Mouse (Mus musculus): ENCODE measurements around the gene Dlx4.

Gene Dlx4

GRCm38 (mm10) chr11:95102161-95102904, 43.7 kb downstream of the Dlx4 start:
- peaks cover 27% of the 10 kb centered on the region; the same call in 1 of the 2 replicates for H3K27me3 ChIP-seq (ENCODE audit: insufficient read depth, low read length)
- peaks cover 3% of the 10 kb centered on the region; the same call in 1 of the 2 replicates for H3K9me3 ChIP-seq (ENCODE audit: low read length)
- no peak overlapping the region for H3K4me3 ChIP-seq (replicated peaks; ENCODE audit: low read length)
- peaks cover 75% of the 10 kb centered on the region for H3K4me1 ChIP-seq (replicated peaks; ENCODE audit: low read depth, low read length)
- H3K36me3 ChIP-seq (ENCODE audit: insufficient read depth, low read length) = no peaks in the 10 kb centered on the region
- TF ChIP-seq POU5F1 (IDR thresholded peaks at IDR 0.05; ENCODE audit: borderline replicate concordance, low read length) (no peak), NANOG (IDR thresholded peaks at IDR 0.05; ENCODE audit: borderline replicate concordance, low read length) (no peak), CTCF (conservative IDR thresholded peaks at IDR 0.05; ENCODE audit: low read length) (no peak)

- TF ChIP-seq CTCF (conservative IDR thresholded peaks at IDR 0.05; ENCODE audit: low read length) (no peak), NANOG (IDR thresholded peaks at IDR 0.05; ENCODE audit: borderline replicate concordance, low read length) (no peak), POU5F1 (IDR thresholded peaks at IDR 0.05; ENCODE audit: borderline replicate concordance, low read length) (no peak)
- Histone ChIP-seq H3K4me1 (replicated peaks; ENCODE audit: low read depth, low read length) (peaks cover 76% of the 10 kb centered on the region), H3K27me3 (ENCODE audit: insufficient read depth, low read length) (peaks cover 27% of the 10 kb centered on the region; the same call in 1 of the 2 replicates), H3K4me3 (replicated peaks; ENCODE audit: low read length) (no peak overlapping the region), H3K9me3 (ENCODE audit: low read length) (peaks cover 3% of the 10 kb centered on the region; the same call in 1 of the 2 replicates), H3K36me3 (ENCODE audit: insufficient read depth, low read length) (no peaks in the 10 kb centered on the region)
Measured at GRCm38 (mm10) chr11:95101071-95101788, 44.8 kb downstream of the Dlx4 start.

- peaks cover 72% of the 10 kb centered on the region for H3K4me1 ChIP-seq (replicated peaks; ENCODE audit: low read depth, low read length)
- peaks cover 3% of the 10 kb centered on the region; the same call in 1 of the 2 replicates for H3K9me3 ChIP-seq (ENCODE audit: low read length)
- no peaks in the 10 kb centered on the region for H3K36me3 ChIP-seq (ENCODE audit: insufficient read depth, low read length)
- TF ChIP-seq CTCF (conservative IDR thresholded peaks at IDR 0.05; ENCODE audit: low read length) (no peak), POU5F1 (IDR thresholded peaks at IDR 0.05; ENCODE audit: borderline replicate concordance, low read length) (no peak)
- H3K4me3 ChIP-seq (replicated peaks; ENCODE audit: low read length) = 0 out of 2 replicates have a peak overlapping the region, but pooled peaks have one; percentile 20
- H3K27me3 ChIP-seq (ENCODE audit: insufficient read depth, low read length) = peaks cover 21% of the 10 kb centered on the region; the same call in 1 of the 2 replicates
Measured at GRCm38 (mm10) chr11:95100393-95100792, 45.7 kb downstream of the Dlx4 start.

GRCm38 (mm10) chr11:95098346-95099095, 47.5 kb downstream of the Dlx4 start:
- H3K4me1 ChIP-seq (replicated peaks; ENCODE audit: low read depth, low read length) = peaks cover 56% of the 10 kb centered on the region
- H3K9me3 ChIP-seq (ENCODE audit: low read length) = peaks cover 9% of the 10 kb centered on the region; the same call in 1 of the 2 replicates
- peaks cover 21% of the 10 kb centered on the region; the same call in 1 of the 2 replicates for H3K27me3 ChIP-seq (ENCODE audit: insufficient read depth, low read length)
- H3K36me3 ChIP-seq (ENCODE audit: insufficient read depth, low read length) = no peaks in the 10 kb centered on the region
- H3K4me3 ChIP-seq (replicated peaks; ENCODE audit: low read length) = no peak overlapping the region
- TF ChIP-seq POU5F1 (IDR thresholded peaks at IDR 0.05; ENCODE audit: borderline replicate concordance, low read length) = no peak
- TF ChIP-seq NANOG (IDR thresholded peaks at IDR 0.05; ENCODE audit: borderline replicate concordance, low read length) = no peak
- TF ChIP-seq CTCF (conservative IDR thresholded peaks at IDR 0.05; ENCODE audit: low read length) = no peak

- no peak for TF ChIP-seq NANOG (IDR thresholded peaks at IDR 0.05; ENCODE audit: borderline replicate concordance, low read length)
- TF ChIP-seq CTCF (conservative IDR thresholded peaks at IDR 0.05; ENCODE audit: low read length) = no peak
- TF ChIP-seq POU5F1 (IDR thresholded peaks at IDR 0.05; ENCODE audit: borderline replicate concordance, low read length) = no peak
- H3K4me1 ChIP-seq (replicated peaks; ENCODE audit: low read depth, low read length) = peaks cover 59% of the 10 kb centered on the region
- H3K27me3 ChIP-seq (ENCODE audit: insufficient read depth, low read length) = peaks cover 21% of the 10 kb centered on the region; the same call in 1 of the 2 replicates
- no peak overlapping the region for H3K4me3 ChIP-seq (replicated peaks; ENCODE audit: low read length)
- H3K9me3 ChIP-seq (ENCODE audit: low read length) = 0 out of 2 replicates have a peak, but pooled peaks cover 5% of the 10 kb centered on the region
- H3K36me3 ChIP-seq (ENCODE audit: insufficient read depth, low read length) = no peaks in the 10 kb centered on the region
Measured at GRCm38 (mm10) chr11:95097889-95098288, 48.2 kb downstream of the Dlx4 start.

- TF ChIP-seq NANOG (IDR thresholded peaks at IDR 0.05; ENCODE audit: borderline replicate concordance, low read length) (no peak), CTCF (conservative IDR thresholded peaks at IDR 0.05; ENCODE audit: low read length) (no peak), POU5F1 (IDR thresholded peaks at IDR 0.05; ENCODE audit: borderline replicate concordance, low read length) (no peak)
- H3K36me3 ChIP-seq (ENCODE audit: insufficient read depth, low read length) = no peaks in the 10 kb centered on the region
- H3K4me1 ChIP-seq (replicated peaks; ENCODE audit: low read depth, low read length) = peaks cover 57% of the 10 kb centered on the region
- H3K9me3 ChIP-seq (ENCODE audit: low read length) = 0 out of 2 replicates have a peak, but pooled peaks cover 5% of the 10 kb centered on the region
- no peak overlapping the region for H3K4me3 ChIP-seq (replicated peaks; ENCODE audit: low read length)
- peaks cover 21% of the 10 kb centered on the region; the same call in 1 of the 2 replicates for H3K27me3 ChIP-seq (ENCODE audit: insufficient read depth, low read length)
Measured at GRCm38 (mm10) chr11:95096608-95097373, 49.3 kb downstream of the Dlx4 start.

GRCm38 (mm10) chr11:95095596-95095995, 50.5 kb downstream of the Dlx4 start:
- 0 out of 2 replicates have a peak, but pooled peaks cover 5% of the 10 kb centered on the region for H3K9me3 ChIP-seq (ENCODE audit: low read length)
- no peaks in the 10 kb centered on the region for H3K36me3 ChIP-seq (ENCODE audit: insufficient read depth, low read length)
- no peak overlapping the region for H3K4me3 ChIP-seq (replicated peaks; ENCODE audit: low read length)
- TF ChIP-seq POU5F1 (IDR thresholded peaks at IDR 0.05; ENCODE audit: borderline replicate concordance, low read length) = no peak
- no peak for TF ChIP-seq CTCF (conservative IDR thresholded peaks at IDR 0.05; ENCODE audit: low read length)
- no peak for TF ChIP-seq NANOG (IDR thresholded peaks at IDR 0.05; ENCODE audit: borderline replicate concordance, low read length)
- H3K4me1 ChIP-seq (replicated peaks; ENCODE audit: low read depth, low read length) = peaks cover 45% of the 10 kb centered on the region
- peaks cover 16% of the 10 kb centered on the region; the same call in 1 of the 2 replicates for H3K27me3 ChIP-seq (ENCODE audit: insufficient read depth, low read length)
